7 mouse cellular contexts compared by ENCODE assay signal in the genomic region with DNA sequence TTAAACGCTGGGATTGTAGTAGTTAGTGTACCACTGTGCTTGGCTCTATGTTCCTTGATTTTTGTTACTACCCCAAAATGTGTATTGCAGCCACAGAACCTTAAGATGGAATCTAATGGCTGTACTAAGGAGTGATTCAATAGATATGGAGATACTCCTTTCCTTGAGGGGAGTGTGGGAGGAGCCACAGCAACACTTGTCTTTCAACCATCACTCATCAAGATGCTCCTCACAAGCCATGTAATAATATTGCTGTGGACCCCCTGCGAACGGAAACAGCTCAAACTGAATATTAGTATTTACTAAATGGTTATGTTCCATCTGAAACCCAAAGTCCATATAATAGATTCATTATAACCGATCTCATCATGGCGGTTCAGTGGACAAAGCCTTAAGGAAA. TPM values are rescaled to one million over a fixed set of nuclear protein-coding genes. Genes with fewer than 3 reads are reported as not detected.
DNase-seq lines count a peak whose midpoint lies in the region; ATAC-seq lines count a peak whose summit lies in the region.

No protein-coding gene starts in this region.

- peaks cover 21% of the 10 kb centered on the region; the same call in 1 of the 2 replicates for H3K4me1 ChIP-seq in lung, embryonic 15.5 days
- H3K4me1 ChIP-seq in embryonic facial prominence, embryonic 12.5 days = peaks cover 25% of the 10 kb centered on the region
- peaks cover 41% of the 10 kb centered on the region for H3K4me1 ChIP-seq in limb, embryonic 13.5 days
- peaks cover 15% of the 10 kb centered on the region for H3K4me1 ChIP-seq in stomach, embryonic 15.5 days

- no peaks in the 10 kb centered on the region for H3K9me3 ChIP-seq in lung, embryonic 15.5 days
- no peaks in the 10 kb centered on the region for H3K9me3 ChIP-seq in embryonic facial prominence, embryonic 12.5 days
- no peaks in the 10 kb centered on the region for H3K9me3 ChIP-seq in limb, embryonic 13.5 days
- no peaks in the 10 kb centered on the region for H3K9me3 ChIP-seq in stomach, embryonic 15.5 days

- peak overlapping the region; percentile 78 for H3K4me2 ChIP-seq in lung, embryonic 15.5 days
- peak overlapping the region; percentile 90 for H3K4me2 ChIP-seq in embryonic facial prominence, embryonic 12.5 days (replicated peaks)
- H3K4me2 ChIP-seq in limb, embryonic 13.5 days (replicated peaks) = peak overlapping the region; percentile 85
- peak overlapping the region; percentile 71 for H3K4me2 ChIP-seq in stomach, embryonic 15.5 days

- ATAC-seq in lung, embryonic 15.5 days (ENCODE audit: borderline replicate concordance, extremely low read depth, low FRiP score, low TSS enrichment) = no peak
- ATAC-seq in embryonic facial prominence, embryonic 12.5 days (ENCODE audit: insufficient number of reproducible peaks, insufficient read depth, low FRiP score, low TSS enrichment) = no peak
- ATAC-seq in limb, embryonic 13.5 days (ENCODE audit: low FRiP score, low read depth) = no peak
- no peak for ATAC-seq in stomach, embryonic 15.5 days (ENCODE audit: insufficient read depth, low FRiP score, low read depth)

- DNase-seq in lung, postnatal 4 days = no peak
- DNase-seq in ovary, postnatal 36 days (ENCODE audit: low spot score) = no peak
- no peak for DNase-seq in urinary bladder, postnatal 4 days (ENCODE audit: low spot score in 2 of 2)

- no peaks in the 10 kb centered on the region for H3K27me3 ChIP-seq in lung, embryonic 15.5 days
- H3K27me3 ChIP-seq in embryonic facial prominence, embryonic 12.5 days = no peaks in the 10 kb centered on the region
- no peaks in the 10 kb centered on the region for H3K27me3 ChIP-seq in limb, embryonic 13.5 days
- H3K27me3 ChIP-seq in stomach, embryonic 15.5 days (replicated peaks) = no peaks in the 10 kb centered on the region

- peaks cover 44% of the 10 kb centered on the region for H3K36me3 ChIP-seq in lung, embryonic 15.5 days
- H3K36me3 ChIP-seq in embryonic facial prominence, embryonic 12.5 days = peaks cover 39% of the 10 kb centered on the region
- H3K36me3 ChIP-seq in limb, embryonic 13.5 days = peaks cover 41% of the 10 kb centered on the region
- H3K36me3 ChIP-seq in stomach, embryonic 15.5 days = peaks cover 30% of the 10 kb centered on the region

- peak overlapping the region; percentile 95 for H3K4me3 ChIP-seq in lung, embryonic 15.5 days
- H3K4me3 ChIP-seq in embryonic facial prominence, embryonic 12.5 days = peak overlapping the region; percentile 57
- H3K4me3 ChIP-seq in limb, embryonic 13.5 days = peak overlapping the region; percentile 89
- peak overlapping the region; percentile 99 for H3K4me3 ChIP-seq in stomach, embryonic 15.5 days (replicated peaks)

- peak overlapping the region; percentile 99; the same call in 1 of the 2 replicates for H3K27ac ChIP-seq in lung, embryonic 15.5 days
- 0 out of 2 replicates have a peak overlapping the region, but pooled peaks have one; percentile 96 for H3K27ac ChIP-seq in embryonic facial prominence, embryonic 12.5 days
- no peak overlapping the region for H3K27ac ChIP-seq in limb, embryonic 13.5 days
- no peak overlapping the region; the same call in none of the 2 replicates for H3K27ac ChIP-seq in stomach, embryonic 15.5 days

- peak overlapping the region; percentile 100 for H3K9ac ChIP-seq in lung, embryonic 15.5 days
- peak overlapping the region; percentile 84 for H3K9ac ChIP-seq in embryonic facial prominence, embryonic 12.5 days
- peak overlapping the region; percentile 99 for H3K9ac ChIP-seq in limb, embryonic 13.5 days
- peak overlapping the region; percentile 100 for H3K9ac ChIP-seq in stomach, embryonic 15.5 days

- 0% methylated on average over 5 of the region's 5 CpGs for WGBS in lung, embryonic 15.5 days
- 2% methylated on average over 5 of the region's 5 CpGs for WGBS in embryonic facial prominence, embryonic 12.5 days
- 2% methylated on average over 5 of the region's 5 CpGs for WGBS in limb, embryonic 13.5 days
- WGBS in stomach, embryonic 15.5 days = 2% methylated on average over 5 of the region's 5 CpGs

RNA-seq across cellular contexts. Expression of a gene that starts 1.1 kb away (rescaled TPM):
- polyA plus RNA-seq in lung, embryonic 15.5 days (2015; fragmentation: Nextera tagmentation; extraction: Ambion mirVana) = 333 and 355 TPM in 2 replicates
- polyA plus RNA-seq in embryonic facial prominence, embryonic 12.5 days (2016; fragmentation: Nextera tagmentation; extraction: Ambion mirVana) = 387 and 404 TPM in 2 replicates
- 426 and 435 TPM in 2 replicates for polyA plus RNA-seq in limb, embryonic 13.5 days (2015; fragmentation: Nextera tagmentation; extraction: Ambion mirVana)
- 284 and 306 TPM in 2 replicates for polyA plus RNA-seq in stomach, embryonic 15.5 days (2015; fragmentation: Nextera tagmentation; extraction: Ambion mirVana)

RNA-seq across cellular contexts. Expression of a gene that starts 24.1 kb away (rescaled TPM):
- polyA plus RNA-seq in lung, embryonic 15.5 days (2015; fragmentation: Nextera tagmentation; extraction: Ambion mirVana) = 36.5 and 40.0 TPM in 2 replicates
- polyA plus RNA-seq in embryonic facial prominence, embryonic 12.5 days (2016; fragmentation: Nextera tagmentation; extraction: Ambion mirVana) = 34.4 and 38.5 TPM in 2 replicates
- 43.5 and 47.8 TPM in 2 replicates for polyA plus RNA-seq in limb, embryonic 13.5 days (2015; fragmentation: Nextera tagmentation; extraction: Ambion mirVana)
- 30.4 and 39.5 TPM in 2 replicates for polyA plus RNA-seq in stomach, embryonic 15.5 days (2015; fragmentation: Nextera tagmentation; extraction: Ambion mirVana)

RNA-seq across cellular contexts. Expression of a gene that starts 47.7 kb away (rescaled TPM):
- polyA plus RNA-seq in lung, embryonic 15.5 days (2015; fragmentation: Nextera tagmentation; extraction: Ambion mirVana) = 179 and 194 TPM in 2 replicates
- 90.7 and 98.1 TPM in 2 replicates for polyA plus RNA-seq in embryonic facial prominence, embryonic 12.5 days (2016; fragmentation: Nextera tagmentation; extraction: Ambion mirVana)
- 143 and 146 TPM in 2 replicates for polyA plus RNA-seq in limb, embryonic 13.5 days (2015; fragmentation: Nextera tagmentation; extraction: Ambion mirVana)
- 215 and 219 TPM in 2 replicates for polyA plus RNA-seq in stomach, embryonic 15.5 days (2015; fragmentation: Nextera tagmentation; extraction: Ambion mirVana)

RNA-seq across cellular contexts. Expression of a gene that starts 58.0 kb away (rescaled TPM):
- polyA plus RNA-seq in lung, embryonic 15.5 days (2015; fragmentation: Nextera tagmentation; extraction: Ambion mirVana) = 34.5 and 37.5 TPM in 2 replicates
- 14.5 and 19.9 TPM in 2 replicates for polyA plus RNA-seq in embryonic facial prominence, embryonic 12.5 days (2016; fragmentation: Nextera tagmentation; extraction: Ambion mirVana)
- polyA plus RNA-seq in limb, embryonic 13.5 days (2015; fragmentation: Nextera tagmentation; extraction: Ambion mirVana) = 21.1 and 22.6 TPM in 2 replicates
- 23.9 and 26.8 TPM in 2 replicates for polyA plus RNA-seq in stomach, embryonic 15.5 days (2015; fragmentation: Nextera tagmentation; extraction: Ambion mirVana)

Comparison
In these comparisons a context has a peak if more than half of its experiments do, and no peak if none do; other contexts are left out.
1. H3K27ac ChIP-seq: peak in lung, embryonic 15.5 days (single experiment) and embryonic facial prominence, embryonic 12.5 days (single experiment); none in limb, embryonic 13.5 days (single experiment) and stomach, embryonic 15.5 days (single experiment).
2. Peak in every context shown above with its lines, with median percentiles within 50 percentile points of each other: H3K4me2 ChIP-seq, H3K4me3 ChIP-seq and H3K9ac ChIP-seq.